Mouse (Mus musculus): ENCODE measurements around the gene Sergef. TPM values are rescaled to one million over a fixed set of nuclear protein-coding genes. Genes with fewer than 3 reads are reported as not detected.

Sergef gene
- polyA plus RNA-seq, 1 experiment = 7.4 TPM

GRCm38 (mm10) chr7:46551173-46551572, 88.4 kb downstream of the Sergef start:
- H3K4me1 ChIP-seq (ENCODE audit: control insufficient read depth, insufficient read depth, low read length) = peaks cover 16% of the 10 kb centered on the region
- no peak overlapping the region for H3K27ac ChIP-seq (ENCODE audit: insufficient read depth, low read depth, low read length)
- TF ChIP-seq POLR2A (IDR thresholded peaks at IDR 0.05; ENCODE audit: borderline replicate concordance, low read depth, low read length) = no peak
- no peak for TF ChIP-seq CTCF (IDR thresholded peaks at IDR 0.05; ENCODE audit: low read depth, low read length)
- no peak overlapping the region for H3K4me3 ChIP-seq (ENCODE audit: insufficient read depth, low read length)

- peaks cover 20% of the 10 kb centered on the region for H3K4me1 ChIP-seq (ENCODE audit: control insufficient read depth, insufficient read depth, low read length)
- no peak overlapping the region for H3K4me3 ChIP-seq (ENCODE audit: insufficient read depth, low read length)
- H3K27ac ChIP-seq (ENCODE audit: insufficient read depth, low read depth, low read length) = no peak overlapping the region
- TF ChIP-seq POLR2A (IDR thresholded peaks at IDR 0.05; ENCODE audit: borderline replicate concordance, low read depth, low read length) (no peak), CTCF (IDR thresholded peaks at IDR 0.05; ENCODE audit: low read depth, low read length) (no peak)
Observed at GRCm38 (mm10) chr7:46548124-46548523, 91.5 kb downstream of the Sergef start.

- no peak overlapping the region for H3K4me3 ChIP-seq (ENCODE audit: insufficient read depth, low read length)
- H3K4me1 ChIP-seq (ENCODE audit: control insufficient read depth, insufficient read depth, low read length) = peaks cover 20% of the 10 kb centered on the region
- TF ChIP-seq CTCF (IDR thresholded peaks at IDR 0.05; ENCODE audit: low read depth, low read length) (no peak), POLR2A (IDR thresholded peaks at IDR 0.05; ENCODE audit: borderline replicate concordance, low read depth, low read length) (no peak)
- peak overlapping the region; percentile 73; the same call in 1 of the 2 replicates for H3K27ac ChIP-seq (ENCODE audit: insufficient read depth, low read depth, low read length)
Observed at GRCm38 (mm10) chr7:46547642-46548041, 92.0 kb downstream of the Sergef start.

DNA sequence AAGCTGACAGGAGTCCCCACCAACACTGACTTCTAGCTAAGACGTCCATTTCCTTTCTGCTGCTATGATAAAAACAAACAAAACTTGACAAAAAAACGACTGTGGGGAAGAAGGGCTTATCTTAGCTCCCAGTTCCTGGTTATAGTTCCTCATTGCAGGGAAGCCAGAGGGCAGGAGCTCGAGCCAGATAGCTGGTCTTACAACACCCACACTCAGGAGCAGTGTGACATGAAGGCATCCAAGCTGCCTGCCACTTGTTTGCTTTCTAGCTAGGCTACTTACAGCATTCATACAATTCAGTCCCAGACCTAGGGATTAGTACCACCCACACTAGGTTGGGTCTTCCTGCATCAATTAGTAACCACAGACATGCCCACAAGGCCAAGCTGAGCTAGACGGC, 93.1 kb downstream of the Sergef start:
- H3K27ac ChIP-seq (ENCODE audit: insufficient read depth, low read depth, low read length) = peak overlapping the region; percentile 78
- H3K4me1 ChIP-seq (ENCODE audit: control insufficient read depth, insufficient read depth, low read length) = peaks cover 20% of the 10 kb centered on the region
- no peak overlapping the region for H3K4me3 ChIP-seq (ENCODE audit: insufficient read depth, low read length)
- TF ChIP-seq POLR2A (IDR thresholded peaks at IDR 0.05; ENCODE audit: borderline replicate concordance, low read depth, low read length) (no peak), CTCF (IDR thresholded peaks at IDR 0.05; ENCODE audit: low read depth, low read length) (no peak)

GRCm38 (mm10) chr7:46544195-46544641, 95.4 kb downstream of the Sergef start:
- Histone ChIP-seq H3K4me3 (ENCODE audit: insufficient read depth, low read length) (no peak overlapping the region), H3K27ac (ENCODE audit: insufficient read depth, low read depth, low read length) (no peak overlapping the region), H3K4me1 (ENCODE audit: control insufficient read depth, insufficient read depth, low read length) (peaks cover 20% of the 10 kb centered on the region)
- no peak for TF ChIP-seq CTCF (IDR thresholded peaks at IDR 0.05; ENCODE audit: low read depth, low read length)
- no peak for TF ChIP-seq POLR2A (IDR thresholded peaks at IDR 0.05; ENCODE audit: borderline replicate concordance, low read depth, low read length)

- TF ChIP-seq CTCF (IDR thresholded peaks at IDR 0.05; ENCODE audit: low read depth, low read length) (no peak), POLR2A (IDR thresholded peaks at IDR 0.05; ENCODE audit: borderline replicate concordance, low read depth, low read length) (no peak)
- Histone ChIP-seq H3K4me1 (ENCODE audit: control insufficient read depth, insufficient read depth, low read length) (peaks cover 10% of the 10 kb centered on the region), H3K27ac (ENCODE audit: insufficient read depth, low read depth, low read length) (no peak overlapping the region), H3K4me3 (ENCODE audit: insufficient read depth, low read length) (no peak overlapping the region)
Observed at GRCm38 (mm10) chr7:46542117-46542516, 97.5 kb downstream of the Sergef start.

GRCm38 (mm10) chr7:46540616-46541015, 99.0 kb downstream of the Sergef start:
- Histone ChIP-seq H3K4me1 (ENCODE audit: control insufficient read depth, insufficient read depth, low read length) (no peaks in the 10 kb centered on the region; the same call in 1 of the 2 replicates), H3K27ac (ENCODE audit: insufficient read depth, low read depth, low read length) (no peak overlapping the region), H3K4me3 (ENCODE audit: insufficient read depth, low read length) (no peak overlapping the region)
- TF ChIP-seq CTCF (IDR thresholded peaks at IDR 0.05; ENCODE audit: low read depth, low read length) (no peak), POLR2A (IDR thresholded peaks at IDR 0.05; ENCODE audit: borderline replicate concordance, low read depth, low read length) (no peak)

- no peak for TF ChIP-seq POLR2A (IDR thresholded peaks at IDR 0.05; ENCODE audit: borderline replicate concordance, low read depth, low read length)
- no peak for TF ChIP-seq CTCF (IDR thresholded peaks at IDR 0.05; ENCODE audit: low read depth, low read length)
- Histone ChIP-seq H3K4me1 (ENCODE audit: control insufficient read depth, insufficient read depth, low read length) (peaks cover 9% of the 10 kb centered on the region), H3K4me3 (ENCODE audit: insufficient read depth, low read length) (no peak overlapping the region)
Observed at GRCm38 (mm10) chr7:46536456-46537097, 103.0 kb downstream of the Sergef start.

DNA sequence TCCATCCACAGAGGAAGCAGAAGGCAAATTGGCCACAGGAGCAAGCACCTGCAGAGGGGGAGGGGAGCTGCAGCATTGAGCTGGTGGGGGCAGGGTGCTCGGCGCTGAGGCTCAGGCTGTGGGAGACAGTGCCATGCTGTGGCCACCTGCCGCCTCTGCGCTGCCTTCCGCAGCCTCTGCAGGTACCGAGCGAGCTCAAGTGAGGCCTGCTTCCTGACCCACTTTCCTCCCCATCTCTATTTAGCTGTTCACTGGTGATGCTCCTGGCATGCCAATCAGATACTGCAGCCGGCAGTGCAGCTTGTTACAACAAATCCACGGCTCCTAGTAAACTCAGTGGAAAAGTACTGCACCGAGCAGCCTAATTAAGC, 104.2 kb downstream of the Sergef start:
- Histone ChIP-seq H3K4me3 (ENCODE audit: insufficient read depth, low read length) (no peak overlapping the region), H3K4me1 (ENCODE audit: control insufficient read depth, insufficient read depth, low read length) (peaks cover 18% of the 10 kb centered on the region), H3K27ac (ENCODE audit: insufficient read depth, low read depth, low read length) (no peak overlapping the region)
- no peak for TF ChIP-seq POLR2A (IDR thresholded peaks at IDR 0.05; ENCODE audit: borderline replicate concordance, low read depth, low read length)
- no peak for TF ChIP-seq CTCF (IDR thresholded peaks at IDR 0.05; ENCODE audit: low read depth, low read length)

More at GRCm38 (mm10) chr7:46536456-46537097, 103.0 kb downstream of the Sergef start:
- H3K27ac ChIP-seq (ENCODE audit: insufficient read depth, low read depth, low read length) = no peak overlapping the region

- H3K27ac ChIP-seq (ENCODE audit: insufficient read depth, low read depth, low read length) = no peak overlapping the region
- TF ChIP-seq POLR2A (IDR thresholded peaks at IDR 0.05; ENCODE audit: borderline replicate concordance, low read depth, low read length) = no peak
- no peak for TF ChIP-seq CTCF (IDR thresholded peaks at IDR 0.05; ENCODE audit: low read depth, low read length)
- H3K4me1 ChIP-seq (ENCODE audit: control insufficient read depth, insufficient read depth, low read length) = peaks cover 18% of the 10 kb centered on the region
- no peak overlapping the region for H3K4me3 ChIP-seq (ENCODE audit: insufficient read depth, low read length)
Observed at GRCm38 (mm10) chr7:46534767-46535428, 104.7 kb downstream of the Sergef start.
